Mouse (Mus musculus): ENCODE measurements around the gene Dcun1d4. TPM values are rescaled to one million over a fixed set of nuclear protein-coding genes. Genes with fewer than 3 reads are reported as not detected.
A peak's percentile ranks its signal among the peaks of the same experiment; 100 is the strongest.

The Dcun1d4 gene
- polyA plus RNA-seq, 1 experiment = 3.6 TPM

- Histone ChIP-seq H3K4me3 (replicated peaks; ENCODE audit: control insufficient read depth, low read depth, low read length) (peak overlapping the region; percentile 98), H3K27ac (ENCODE audit: control insufficient read depth, insufficient read depth, low read depth, low read length, poor library complexity) (no peak overlapping the region), H3K4me1 (ENCODE audit: control insufficient read depth, insufficient read depth, low read length) (no peaks in the 10 kb centered on the region)
- TF ChIP-seq CTCF (IDR thresholded peaks at IDR 0.05; ENCODE audit: control insufficient read depth, insufficient read depth, low read length) = 0 out of 2 replicates have a peak, but pooled peaks have one; percentile 16
- TF ChIP-seq POLR2A (IDR thresholded peaks at IDR 0.05; ENCODE audit: borderline replicate concordance, control insufficient read depth, low read depth, low read length) = peak; percentile 36; the same call in 1 of the 2 replicates
- WGBS = under 1% methylated on average over 37 of the region's 37 CpGs
These were observed 9.8 kb downstream of the Dcun1d4 start for GRCm38 (mm10) chr5:73490596-73491073.

- Histone ChIP-seq H3K27ac (ENCODE audit: control insufficient read depth, insufficient read depth, low read depth, low read length, poor library complexity) (0 out of 2 replicates have a peak overlapping the region, but pooled peaks have one; percentile 48), H3K4me3 (replicated peaks; ENCODE audit: control insufficient read depth, low read depth, low read length) (peak overlapping the region; percentile 98), H3K4me1 (ENCODE audit: control insufficient read depth, insufficient read depth, low read length) (no peaks in the 10 kb centered on the region)
- WGBS = 2% methylated on average over 70 of the region's 70 CpGs
- TF ChIP-seq CTCF (IDR thresholded peaks at IDR 0.05; ENCODE audit: control insufficient read depth, insufficient read depth, low read length) (no peak), POLR2A (IDR thresholded peaks at IDR 0.05; ENCODE audit: borderline replicate concordance, control insufficient read depth, low read depth, low read length) (no peak)
These were observed 10.5 kb downstream of the Dcun1d4 start for GRCm38 (mm10) chr5:73491074-73491836.

DNA sequence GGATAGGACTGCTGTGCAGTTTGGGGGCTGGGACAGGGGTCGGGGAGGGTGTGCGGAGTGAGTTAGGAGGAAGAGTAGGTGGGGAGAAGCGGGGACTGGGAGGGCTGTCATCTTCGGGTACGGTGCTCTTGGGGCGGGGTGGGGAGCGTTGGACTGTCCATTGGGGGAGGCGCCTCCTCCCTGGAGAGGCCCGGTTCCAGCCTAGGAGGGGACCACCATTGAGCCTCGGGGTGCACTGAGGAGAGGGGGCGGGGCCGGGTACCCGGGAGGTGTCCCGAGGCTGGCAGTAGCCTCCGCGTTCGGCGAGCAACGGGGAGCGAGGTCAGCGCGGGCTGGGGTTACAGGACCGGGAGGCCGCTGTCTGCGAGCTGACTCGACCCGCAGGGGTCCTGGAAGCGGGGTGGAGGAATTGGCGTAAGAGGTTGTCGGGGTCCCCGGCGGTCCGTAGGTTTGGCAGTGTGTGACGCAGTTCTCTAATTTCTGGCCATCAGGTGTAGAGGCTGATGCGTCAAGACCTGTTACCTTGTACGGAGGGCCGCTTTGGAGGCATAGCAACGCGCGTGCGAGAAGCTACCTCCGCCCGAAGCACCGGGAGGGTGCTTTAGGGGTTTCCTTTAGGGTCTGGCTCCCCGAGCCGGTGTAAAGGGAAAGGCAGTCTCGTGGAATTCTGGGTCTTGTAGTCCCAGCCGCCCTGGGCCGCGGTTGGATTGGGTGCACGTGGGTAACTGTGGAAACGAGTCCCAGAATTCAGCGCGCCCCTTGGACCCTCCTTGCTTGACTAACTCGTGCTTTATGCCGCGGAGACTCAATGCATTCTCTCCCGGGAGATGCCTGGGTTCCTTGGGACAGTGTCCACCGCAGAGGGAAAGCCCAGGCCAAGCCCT is 11.3 kb downstream of the Dcun1d4 start:
- no peak overlapping the region for H3K27ac ChIP-seq (ENCODE audit: control insufficient read depth, insufficient read depth, low read depth, low read length, poor library complexity)
- WGBS = under 1% methylated on average over 59 of the region's 59 CpGs
- TF ChIP-seq CTCF (IDR thresholded peaks at IDR 0.05; ENCODE audit: control insufficient read depth, insufficient read depth, low read length) (no peak), POLR2A (IDR thresholded peaks at IDR 0.05; ENCODE audit: borderline replicate concordance, control insufficient read depth, low read depth, low read length) (peak; percentile 19; the same call in 1 of the 2 replicates)

DNA sequence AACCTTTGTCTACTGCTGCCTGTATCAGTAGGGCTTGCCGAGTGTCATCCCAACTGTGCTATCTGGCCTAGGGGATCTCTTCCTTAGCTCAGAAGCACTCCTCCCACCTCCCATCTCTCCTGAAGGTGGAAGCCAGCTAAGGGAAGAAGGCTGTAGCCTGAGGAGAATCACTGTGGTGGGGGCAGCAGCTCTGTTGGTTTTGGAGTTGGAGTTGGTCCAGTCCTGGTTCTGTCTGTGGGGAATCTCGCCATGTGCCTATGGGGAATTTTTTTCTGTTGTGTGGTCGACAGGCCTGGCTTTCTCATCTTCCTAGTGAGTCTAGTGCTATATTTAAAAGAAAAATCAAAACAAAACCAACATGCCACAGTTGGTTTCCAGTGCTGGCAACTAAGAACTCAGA is 16.6 kb downstream of the Dcun1d4 start:
- 75% methylated on average over 3 of the region's 3 CpGs for WGBS

More for the DNA sequence above, 11.3 kb downstream of the Dcun1d4 start:
- H3K4me1 ChIP-seq (ENCODE audit: control insufficient read depth, insufficient read depth, low read length) = no peaks in the 10 kb centered on the region
- peak overlapping the region; percentile 64 for H3K4me3 ChIP-seq (replicated peaks; ENCODE audit: control insufficient read depth, low read depth, low read length)

DNA sequence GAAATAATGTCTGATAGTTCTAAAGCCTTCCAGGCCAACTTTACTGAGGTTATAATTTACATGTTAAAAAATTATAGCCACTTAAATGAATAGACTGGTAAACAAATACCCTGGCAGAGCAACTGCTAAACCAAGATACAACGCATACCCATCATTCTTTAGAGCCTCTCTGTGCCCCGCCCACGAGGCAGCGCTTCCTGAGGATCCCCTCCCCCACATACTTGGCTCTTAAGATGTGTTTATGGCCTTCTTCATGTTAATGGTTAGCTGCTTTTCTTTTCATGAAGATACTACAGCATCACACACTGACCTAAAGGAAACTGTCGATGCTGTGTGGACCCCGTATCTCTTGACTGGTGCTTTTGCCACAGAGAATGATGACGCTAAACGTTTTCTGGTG is 17.8 kb downstream of the Dcun1d4 start:
- Histone ChIP-seq H3K27ac (ENCODE audit: control insufficient read depth, insufficient read depth, low read depth, low read length, poor library complexity) (no peak overlapping the region), H3K4me1 (ENCODE audit: control insufficient read depth, insufficient read depth, low read length) (no peaks in the 10 kb centered on the region; the same call in 1 of the 2 replicates), H3K4me3 (replicated peaks; ENCODE audit: control insufficient read depth, low read depth, low read length) (no peak overlapping the region)
- WGBS = 81% methylated on average over 8 of the region's 8 CpGs
- TF ChIP-seq CTCF (IDR thresholded peaks at IDR 0.05; ENCODE audit: control insufficient read depth, insufficient read depth, low read length) = no peak
- no peak for TF ChIP-seq POLR2A (IDR thresholded peaks at IDR 0.05; ENCODE audit: borderline replicate concordance, control insufficient read depth, low read depth, low read length)

More for the DNA sequence above, 16.6 kb downstream of the Dcun1d4 start:
- Histone ChIP-seq H3K27ac (ENCODE audit: control insufficient read depth, insufficient read depth, low read depth, low read length, poor library complexity) (no peak overlapping the region), H3K4me1 (ENCODE audit: control insufficient read depth, insufficient read depth, low read length) (no peaks in the 10 kb centered on the region; the same call in 1 of the 2 replicates), H3K4me3 (replicated peaks; ENCODE audit: control insufficient read depth, low read depth, low read length) (no peak overlapping the region)
- TF ChIP-seq POLR2A (IDR thresholded peaks at IDR 0.05; ENCODE audit: borderline replicate concordance, control insufficient read depth, low read depth, low read length) (no peak), CTCF (IDR thresholded peaks at IDR 0.05; ENCODE audit: control insufficient read depth, insufficient read depth, low read length) (no peak)

GRCm38 (mm10) chr5:73500867-73501440 is 20.2 kb downstream of the Dcun1d4 start:
- 82% methylated on average over 7 of the region's 7 CpGs for WGBS
- Histone ChIP-seq H3K27ac (ENCODE audit: control insufficient read depth, insufficient read depth, low read depth, low read length, poor library complexity) (no peak overlapping the region), H3K4me1 (ENCODE audit: control insufficient read depth, insufficient read depth, low read length) (no peaks in the 10 kb centered on the region; the same call in 1 of the 2 replicates), H3K4me3 (replicated peaks; ENCODE audit: control insufficient read depth, low read depth, low read length) (no peak overlapping the region)
- TF ChIP-seq POLR2A (IDR thresholded peaks at IDR 0.05; ENCODE audit: borderline replicate concordance, control insufficient read depth, low read depth, low read length) (no peak), CTCF (IDR thresholded peaks at IDR 0.05; ENCODE audit: control insufficient read depth, insufficient read depth, low read length) (no peak)

GRCm38 (mm10) chr5:73502422-73502821 is 21.6 kb downstream of the Dcun1d4 start:
- no peak for TF ChIP-seq POLR2A (IDR thresholded peaks at IDR 0.05; ENCODE audit: borderline replicate concordance, control insufficient read depth, low read depth, low read length)
- TF ChIP-seq CTCF (IDR thresholded peaks at IDR 0.05; ENCODE audit: control insufficient read depth, insufficient read depth, low read length) = no peak

More at GRCm38 (mm10) chr5:73502422-73502821, 21.6 kb downstream of the Dcun1d4 start:
- Histone ChIP-seq H3K4me3 (replicated peaks; ENCODE audit: control insufficient read depth, low read depth, low read length) (no peak overlapping the region), H3K27ac (ENCODE audit: control insufficient read depth, insufficient read depth, low read depth, low read length, poor library complexity) (no peak overlapping the region), H3K4me1 (ENCODE audit: control insufficient read depth, insufficient read depth, low read length) (no peaks in the 10 kb centered on the region; the same call in 1 of the 2 replicates)
- 86% methylated on average over 9 of the region's 9 CpGs for WGBS

Data from bone marrow, adult 2 months (tissue).